Mouse (Mus musculus) embryo, embryonic 9.5 days (tissue): ENCODE measurements at regions not wholly inside any gene's neighbourhood (a gene's known extent, or its start where the extent isn't known, plus 50 kb on each side); places are given as distances from the start of the nearest gene placed in this dataset.

ENCODE experiments used
- DNase-seq: peaks from one replicate; pipeline ENCODE4 v3.0.0-alpha.2; 2017; ENCODE audit errors: extremely low spot score

DNA sequence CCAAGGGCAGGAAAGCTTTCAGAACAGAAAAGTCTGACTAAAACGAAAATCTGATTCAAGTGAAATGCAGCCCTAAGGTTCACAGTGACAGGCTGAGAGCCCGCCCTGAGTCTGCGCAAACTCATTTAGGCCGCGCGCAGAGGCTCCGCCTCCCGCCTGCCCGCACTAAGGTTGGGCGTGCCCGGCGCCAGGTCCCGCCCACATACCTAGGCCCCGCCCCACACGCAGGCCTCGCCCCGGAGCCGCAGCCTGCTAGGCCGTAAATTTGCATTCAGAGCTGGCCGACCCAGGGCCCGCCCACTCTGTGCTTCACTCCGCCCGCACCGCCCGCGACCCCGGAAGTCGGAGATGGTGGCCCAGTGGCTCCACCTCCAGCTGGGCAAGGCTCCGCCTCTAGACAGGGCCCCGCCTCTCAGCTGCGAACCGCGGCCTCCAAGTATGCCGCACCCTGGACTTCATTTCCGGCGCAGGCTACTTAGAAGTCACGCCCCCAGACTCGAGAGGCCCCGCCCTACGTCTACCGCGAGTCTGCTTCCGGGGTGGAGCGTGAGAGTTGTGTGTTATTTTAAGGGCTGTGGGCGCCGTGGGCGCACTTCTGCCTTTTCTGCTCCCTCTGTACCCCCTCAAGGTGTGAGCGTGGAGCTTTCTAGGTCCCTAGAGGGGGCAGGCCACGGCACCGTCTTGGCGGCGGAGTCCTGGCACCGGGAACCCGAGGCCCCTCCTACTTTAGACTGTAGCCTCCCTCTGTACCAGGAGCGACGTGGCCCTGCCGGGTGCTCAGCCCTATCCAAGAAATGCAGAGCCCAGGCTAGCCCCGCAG is 52.3 kb upstream of the Wnt7b start:
- DNase-seq, result peak; percentile 100

DNA sequence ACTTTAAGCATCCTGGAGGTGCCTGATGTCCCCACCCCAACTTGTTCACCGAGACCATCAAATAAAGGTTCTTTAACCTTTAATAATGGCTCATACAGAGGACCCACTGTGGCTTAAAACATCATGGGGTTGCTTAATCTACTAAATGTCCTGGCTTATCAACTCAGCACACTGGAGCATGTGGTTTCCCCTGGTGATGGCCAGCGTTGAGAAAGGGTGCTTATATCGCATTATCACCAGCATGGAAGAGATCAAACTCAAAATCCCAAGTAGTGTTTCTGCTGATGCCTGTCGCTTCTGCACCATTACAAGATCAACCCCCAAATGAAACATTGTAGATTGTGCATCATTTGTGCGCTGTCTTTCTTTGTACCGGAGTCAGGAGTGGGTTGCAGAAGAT is 53.2 kb upstream of the Wnt7b start:
- DNase-seq, result no peak

DNA sequence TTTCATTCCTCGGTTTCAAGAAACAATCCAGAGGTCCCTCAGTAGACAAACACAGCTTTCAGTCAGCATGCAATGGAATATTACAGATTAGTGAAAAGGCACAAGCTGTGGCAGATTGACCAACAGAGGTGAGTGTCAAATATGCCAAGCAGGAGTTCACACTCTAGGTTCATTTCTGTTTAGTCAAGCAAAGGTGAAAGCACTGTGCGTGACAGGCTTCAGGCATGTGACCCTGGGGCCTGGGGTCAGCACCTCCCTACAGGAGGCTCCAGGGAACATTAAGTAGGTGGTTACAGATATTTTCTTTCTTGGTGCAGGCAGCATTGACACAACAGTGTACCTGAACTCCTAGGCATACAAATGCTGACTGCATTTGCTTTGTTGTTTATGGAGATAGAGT is 57.3 kb upstream of the Wnt7b start:
- DNase-seq, result no peak

DNA sequence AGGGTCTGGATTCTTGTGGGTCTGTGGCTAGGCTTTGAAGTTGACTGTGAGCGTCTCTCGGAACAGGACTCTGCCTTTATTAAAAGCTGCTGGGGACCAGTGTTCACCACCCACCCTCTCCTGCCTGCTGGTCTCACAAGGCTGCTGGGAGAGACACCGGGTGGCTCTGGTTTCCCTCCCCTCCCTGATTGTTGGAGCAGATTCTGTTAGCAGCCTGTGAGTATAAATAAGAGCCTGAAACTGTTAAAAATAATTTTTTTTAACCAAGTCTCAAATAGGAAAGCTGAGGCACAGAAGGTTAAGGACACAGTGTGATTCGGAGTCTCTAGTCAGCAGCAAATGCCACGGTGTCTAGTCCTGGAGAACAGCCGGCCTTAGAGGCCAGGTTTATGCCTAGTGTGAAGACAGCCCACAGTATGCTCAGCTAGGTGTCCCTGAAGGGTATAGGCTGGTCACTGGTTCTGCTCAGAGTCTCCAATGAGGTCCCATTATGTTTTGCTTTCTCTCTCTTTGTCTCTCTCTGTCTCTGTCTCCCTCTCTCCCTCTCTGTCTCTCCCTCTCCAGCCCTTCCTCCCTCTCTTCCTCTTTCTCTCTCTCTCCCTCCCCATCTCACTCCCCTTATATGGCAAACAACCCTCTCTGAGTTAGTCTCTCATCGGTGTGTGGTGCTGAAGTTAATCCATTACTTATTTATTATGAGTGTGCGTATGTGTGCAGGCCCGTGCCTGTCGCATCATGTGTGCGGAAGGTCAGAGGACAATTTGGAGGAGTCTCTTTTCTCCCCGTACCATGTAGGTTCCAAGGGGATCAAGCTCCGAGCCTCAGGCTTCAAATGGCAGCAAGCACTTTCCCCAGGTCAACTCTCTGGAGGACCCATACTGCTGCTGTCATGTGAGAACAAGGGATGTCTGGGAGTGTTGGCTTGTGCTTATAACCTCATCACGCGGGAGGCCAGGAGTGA is 59.1 kb upstream of the Wnt7b start:
- DNase-seq, result no peak

DNA sequence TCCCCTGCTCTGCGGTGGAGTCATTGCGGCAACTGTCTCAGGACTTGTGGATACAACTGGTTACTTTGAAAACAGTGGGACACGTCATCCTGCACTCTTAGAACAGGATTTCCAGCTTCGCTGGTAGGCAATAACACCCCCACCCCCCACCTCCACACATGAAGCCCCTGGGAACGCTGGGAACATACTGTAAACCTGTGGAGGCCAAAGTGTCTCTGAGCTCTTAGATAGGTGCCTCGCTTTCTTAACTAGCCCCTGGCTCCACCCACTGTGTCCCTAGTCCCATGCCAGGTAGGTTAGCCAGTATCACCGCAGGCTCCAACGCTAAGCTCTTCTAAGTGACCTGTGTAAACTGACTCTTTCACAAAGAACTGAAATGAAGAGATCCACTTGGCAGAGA is 63.1 kb upstream of the Wnt7b start:
- no peak for DNase-seq

DNA sequence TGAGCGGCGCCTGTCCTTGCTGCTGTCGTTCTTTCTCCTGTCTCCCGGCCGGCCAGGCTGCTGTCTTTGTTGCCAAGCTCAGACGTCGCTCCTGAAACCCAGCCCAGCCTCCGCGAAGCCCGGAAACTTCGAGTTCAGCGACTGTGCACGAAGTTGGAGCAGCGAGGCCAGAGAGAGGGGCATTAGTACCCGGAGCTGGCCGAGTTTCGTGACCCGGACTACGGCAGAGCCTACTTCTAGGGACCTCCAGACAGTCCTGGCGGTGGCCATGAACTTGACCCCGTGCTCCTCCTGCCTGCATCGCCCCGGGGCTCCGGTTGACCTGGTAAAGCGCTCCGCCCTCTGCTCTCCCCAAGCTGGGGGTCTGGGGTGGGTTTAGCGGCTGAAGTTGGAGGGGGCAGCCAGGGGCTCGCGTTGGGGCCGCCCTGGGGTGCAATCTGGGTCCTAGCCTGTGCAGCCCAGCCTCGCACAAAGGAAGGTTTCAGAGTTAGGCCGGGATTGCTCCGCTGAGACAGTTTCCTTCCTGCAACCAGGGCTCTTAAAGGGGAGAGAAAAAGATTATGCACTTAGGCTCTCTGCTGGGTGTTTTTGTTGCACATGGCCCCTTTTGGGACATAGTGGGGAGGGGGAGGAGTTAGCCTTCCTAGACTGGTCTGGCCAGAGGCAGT is 63.8 kb upstream of the Wnt7b start:
- peak; percentile 60 for DNase-seq

DNA sequence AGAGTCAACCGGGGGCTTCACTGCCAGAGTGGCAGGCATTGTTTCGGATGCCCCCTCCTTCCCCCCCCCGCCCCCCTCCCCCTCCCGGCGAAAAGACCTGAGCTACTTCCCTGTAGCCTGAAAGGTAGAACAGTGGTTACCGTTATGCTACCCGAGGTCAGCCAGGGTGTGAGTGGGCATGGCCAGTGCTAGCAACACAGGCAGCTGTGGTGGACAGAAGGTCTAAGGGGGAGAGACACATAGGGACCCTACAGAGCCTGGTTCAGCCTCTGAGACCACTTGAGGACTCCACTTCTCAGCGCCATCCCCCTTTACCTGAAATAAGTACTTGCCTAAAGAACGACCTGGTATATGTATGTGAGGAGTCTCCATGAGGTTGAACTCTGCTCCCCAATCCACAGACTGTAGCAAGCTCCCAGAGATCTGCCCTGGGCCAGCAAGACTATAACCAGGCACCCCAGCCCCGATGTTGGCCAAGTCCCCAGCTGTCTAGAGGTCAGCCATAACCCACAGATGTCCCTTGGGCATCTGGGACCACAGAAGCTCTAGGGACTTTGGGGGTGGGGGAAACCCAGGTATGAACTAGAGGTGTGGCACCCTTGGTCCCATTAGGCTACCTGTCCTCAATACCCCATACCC is 64.5 kb upstream of the Wnt7b start:
- no peak for DNase-seq

DNA sequence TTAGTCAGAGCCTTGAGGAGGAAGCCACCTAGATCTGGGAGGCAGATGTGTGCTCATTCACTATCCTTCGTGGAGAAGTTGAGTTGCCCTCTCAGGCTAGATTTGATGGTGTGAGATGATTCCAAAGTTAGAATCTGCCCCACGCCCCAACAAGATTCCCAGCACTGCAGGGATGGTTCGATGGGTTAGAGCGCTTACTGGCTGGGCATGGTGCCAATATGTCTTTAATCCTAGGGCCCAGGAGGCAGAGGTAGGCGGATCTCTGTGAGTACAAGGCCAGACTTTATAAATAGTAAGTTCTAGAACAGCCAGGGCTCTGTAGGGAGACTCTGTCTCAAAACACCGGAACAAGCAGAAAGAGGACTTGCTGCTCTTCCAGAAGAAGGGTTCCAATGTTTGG is 65.3 kb upstream of the Wnt7b start:
- no peak for DNase-seq

DNA sequence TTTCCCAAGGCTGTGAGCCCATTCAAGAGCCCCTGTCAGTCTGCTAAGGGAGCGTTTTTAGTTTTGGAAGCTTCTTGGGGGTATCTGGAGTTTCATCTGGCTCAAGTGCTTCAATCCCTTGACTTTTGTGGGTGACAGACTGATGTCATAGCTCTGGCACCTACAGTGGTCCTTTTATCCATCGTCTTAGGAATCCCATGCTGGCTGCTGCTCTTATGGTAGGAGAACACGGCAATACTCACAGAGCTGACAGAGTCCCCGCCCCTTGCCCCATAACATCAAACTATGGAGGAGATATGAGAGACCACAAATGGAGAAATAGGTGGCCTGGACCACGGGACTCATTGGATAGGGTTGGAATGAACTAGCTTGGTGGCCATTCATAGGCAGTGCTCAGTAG is 68.0 kb upstream of the Wnt7b start:
- DNase-seq, result no peak

DNA sequence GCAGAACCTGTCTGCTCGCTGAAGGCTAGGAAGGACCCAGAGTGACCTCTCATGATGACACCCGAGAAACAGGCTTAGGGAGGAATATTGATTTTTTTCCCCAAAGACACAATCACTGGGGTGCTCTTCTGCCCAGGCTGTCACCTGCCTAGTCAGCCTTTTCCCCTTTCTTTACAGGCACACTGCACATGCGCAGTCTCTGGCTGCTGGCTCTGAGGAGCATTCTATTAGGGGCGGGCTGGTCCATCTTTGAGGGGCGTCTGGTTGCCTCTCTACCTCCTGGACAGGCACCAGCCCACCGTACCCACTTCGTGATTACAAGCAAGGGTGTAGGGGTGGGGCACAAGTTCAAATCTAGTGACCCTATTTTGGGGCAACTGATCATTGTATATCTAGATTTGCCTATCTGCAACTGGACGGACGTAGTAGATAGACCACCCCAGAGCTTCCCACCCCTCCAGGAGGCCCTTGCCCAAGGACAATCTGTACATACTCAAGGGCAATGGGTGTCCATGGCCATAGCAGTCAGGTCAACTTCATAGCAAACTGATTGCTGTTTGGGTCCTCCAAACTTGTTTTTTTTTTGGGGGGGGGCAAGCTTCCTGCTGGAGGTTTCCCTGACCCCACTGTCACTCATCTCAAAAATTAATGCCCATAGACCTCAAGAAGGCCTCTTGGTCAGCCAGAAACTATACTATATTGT is 69.6 kb upstream of the Wnt7b start:
- no peak for DNase-seq

DNA sequence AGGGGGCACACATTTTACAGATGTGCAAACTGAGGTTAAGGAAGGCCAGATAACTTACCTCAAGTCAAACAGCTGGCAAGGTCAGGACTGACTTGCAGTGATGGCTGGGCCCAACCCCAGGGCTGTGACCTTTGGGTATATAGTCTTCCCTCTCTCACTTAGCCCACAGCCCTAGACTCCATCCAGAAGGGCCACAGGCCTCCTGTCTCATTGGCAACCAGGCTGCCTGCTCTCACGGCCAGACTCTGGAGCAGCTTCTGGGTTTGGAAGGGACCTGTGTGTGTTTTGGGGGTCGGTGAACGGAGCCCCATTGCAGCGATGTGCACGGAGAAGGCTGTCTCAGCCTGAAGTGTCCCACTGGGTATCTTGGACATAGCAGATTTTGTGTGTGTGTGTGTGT is 70.2 kb upstream of the Wnt7b start:
- no peak for DNase-seq

DNA sequence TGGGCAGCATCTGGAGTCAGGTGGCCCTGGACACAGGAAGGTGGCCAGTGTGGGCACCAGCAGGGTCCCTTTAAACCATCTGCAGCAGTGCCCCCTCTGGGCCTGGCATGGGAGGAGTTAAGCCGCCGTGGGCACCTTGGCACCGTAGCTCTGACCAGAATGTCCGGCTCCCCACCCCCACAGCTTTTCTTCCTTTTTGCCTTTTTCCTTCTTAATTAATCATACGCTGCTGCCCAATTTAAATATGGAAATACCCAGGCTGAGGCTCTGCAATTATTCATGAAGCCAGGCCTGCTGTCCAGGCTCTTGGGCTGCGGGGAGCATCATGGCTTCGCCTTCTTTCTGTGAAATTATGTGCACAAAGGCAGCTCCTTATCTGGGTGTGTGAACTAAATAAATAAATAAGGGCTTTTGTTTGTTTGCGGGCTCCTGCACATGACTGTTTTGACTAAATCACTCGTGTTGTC is 70.6 kb upstream of the Wnt7b start:
- DNase-seq, result no peak

DNA sequence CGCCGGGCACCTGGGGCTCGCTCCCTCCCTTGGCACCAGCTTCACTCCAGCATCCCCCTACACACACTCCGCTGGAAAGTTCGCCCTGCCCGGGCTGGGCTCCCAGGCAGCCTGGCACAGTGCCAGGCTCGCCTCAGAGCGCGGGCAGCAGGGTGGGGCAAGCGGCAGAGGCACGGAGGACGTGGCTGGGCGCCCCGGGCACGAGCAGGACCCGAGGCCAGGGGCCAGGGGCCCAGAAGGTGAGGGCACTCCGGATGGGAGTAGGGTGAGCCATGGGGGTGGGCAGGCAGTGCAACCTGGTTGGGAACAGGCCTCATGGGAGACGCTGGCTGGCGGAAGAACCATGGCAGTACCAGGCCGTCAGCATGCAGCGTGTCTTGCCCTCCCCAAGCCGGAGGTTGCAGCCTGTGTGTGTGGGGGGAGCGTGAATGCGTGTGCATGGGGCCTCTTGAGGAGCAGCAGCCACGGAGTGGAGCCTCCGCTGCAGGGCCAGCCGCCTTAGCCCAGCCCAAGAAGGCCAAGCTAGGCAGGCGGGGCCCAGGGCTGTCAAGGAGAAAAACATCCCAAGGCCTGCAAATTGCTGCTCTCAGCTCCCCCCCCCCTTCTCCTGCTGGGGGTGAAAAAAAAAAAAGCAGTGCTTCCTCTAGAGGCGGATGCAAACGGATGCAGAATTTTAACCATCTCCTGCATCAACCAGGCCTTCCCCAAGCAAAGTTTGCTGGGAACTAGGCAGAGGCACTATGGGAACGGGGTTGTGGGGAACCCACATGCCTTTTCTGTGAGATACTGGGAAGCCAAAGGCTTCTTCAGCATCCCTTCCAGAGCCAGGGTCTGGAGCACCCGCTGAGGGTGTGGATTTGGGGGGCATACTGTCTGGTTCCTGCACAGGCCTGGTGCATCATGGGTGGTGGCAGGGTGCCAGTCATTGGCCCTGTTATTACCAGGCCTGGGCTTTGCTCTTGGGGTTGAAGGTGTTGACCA is 71.4 kb upstream of the Wnt7b start:
- DNase-seq, result no peak

DNA sequence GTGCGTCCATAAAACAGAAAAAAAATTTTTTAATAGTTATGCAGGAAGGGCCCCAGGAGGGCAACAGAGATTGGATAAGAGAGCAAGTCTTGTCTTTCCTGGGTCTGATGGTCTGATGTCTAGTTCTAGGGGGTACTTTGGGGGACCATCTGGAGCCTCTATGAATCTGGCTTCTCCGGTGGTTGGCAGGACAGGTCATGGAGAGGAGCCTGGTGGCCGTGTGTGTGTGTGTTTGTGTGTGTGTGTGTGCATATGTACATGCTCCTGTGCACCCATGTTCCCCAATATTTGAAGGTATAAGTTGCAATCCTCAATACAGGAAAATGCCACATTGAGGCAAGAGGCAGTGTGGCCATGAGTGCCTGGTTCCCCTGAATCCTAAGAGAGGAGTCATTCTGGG is 72.5 kb upstream of the Wnt7b start:
- no peak for DNase-seq

DNA sequence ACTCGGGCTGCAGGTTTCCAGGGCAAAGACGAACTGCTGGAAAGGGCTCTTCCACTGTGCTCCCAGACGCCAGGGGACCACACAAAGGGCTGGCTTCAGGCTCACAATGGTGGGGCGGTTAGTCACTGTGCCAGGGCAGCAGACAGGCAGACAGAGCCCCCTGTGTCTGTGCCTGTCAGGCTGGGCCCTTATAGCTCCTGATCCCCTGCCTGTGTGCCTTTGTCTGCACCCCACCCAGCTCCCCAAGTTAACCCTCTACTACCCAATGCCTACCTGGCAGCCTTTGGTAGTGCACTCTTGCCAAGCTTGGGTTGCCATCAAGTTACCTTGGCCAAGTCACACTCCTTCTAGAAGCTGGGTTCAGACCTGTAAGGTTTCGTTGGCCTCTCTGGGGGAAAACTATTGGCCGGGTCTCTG is 73.5 kb upstream of the Wnt7b start:
- no peak for DNase-seq

DNA sequence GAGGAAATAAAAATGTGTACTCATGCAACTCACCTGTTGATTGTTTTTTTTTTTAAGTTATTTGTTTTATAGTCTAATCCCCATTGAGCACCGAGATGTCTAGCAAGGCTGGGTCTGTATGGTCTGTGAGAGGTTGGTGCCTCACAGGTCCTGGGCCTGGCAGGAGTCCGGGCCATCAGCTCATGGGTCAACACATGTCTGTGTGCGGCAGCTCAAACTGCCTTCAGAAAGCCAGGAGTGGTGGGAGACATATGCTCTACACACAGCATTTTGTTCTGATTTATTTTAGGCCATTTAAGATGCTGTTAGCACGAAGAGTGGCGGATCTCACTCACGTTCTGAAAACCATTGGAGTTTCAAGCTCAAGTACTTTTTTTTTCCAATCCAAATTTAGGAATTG is 74.6 kb upstream of the Wnt7b start:
- DNase-seq, result no peak

DNA sequence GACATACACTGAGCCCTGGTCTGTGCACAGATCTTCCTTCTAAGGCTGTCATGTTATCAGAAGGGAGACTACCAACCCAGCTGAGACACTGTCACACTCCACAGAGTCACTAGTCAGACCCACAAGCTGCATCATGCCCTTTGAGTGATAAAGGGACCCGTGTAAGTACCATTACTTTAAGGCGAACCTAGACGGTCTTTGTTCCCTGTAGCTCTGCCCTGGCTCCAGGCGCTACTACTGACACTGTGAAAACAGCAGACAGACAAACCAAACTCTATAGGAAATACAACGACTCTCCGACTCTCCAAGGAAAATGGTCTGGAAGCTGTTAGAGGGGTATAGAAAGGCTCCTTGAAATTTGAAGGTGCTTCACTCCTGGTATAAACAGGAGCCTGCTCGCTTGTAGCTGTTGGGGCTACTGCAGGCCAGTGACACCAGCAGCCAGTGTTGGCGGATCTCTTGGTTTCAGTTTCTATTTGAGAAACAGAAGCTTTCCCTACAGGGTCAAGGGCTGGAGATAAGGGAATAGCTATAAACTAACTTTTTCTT is 75.2 kb upstream of the Wnt7b start:
- DNase-seq, result no peak

DNA sequence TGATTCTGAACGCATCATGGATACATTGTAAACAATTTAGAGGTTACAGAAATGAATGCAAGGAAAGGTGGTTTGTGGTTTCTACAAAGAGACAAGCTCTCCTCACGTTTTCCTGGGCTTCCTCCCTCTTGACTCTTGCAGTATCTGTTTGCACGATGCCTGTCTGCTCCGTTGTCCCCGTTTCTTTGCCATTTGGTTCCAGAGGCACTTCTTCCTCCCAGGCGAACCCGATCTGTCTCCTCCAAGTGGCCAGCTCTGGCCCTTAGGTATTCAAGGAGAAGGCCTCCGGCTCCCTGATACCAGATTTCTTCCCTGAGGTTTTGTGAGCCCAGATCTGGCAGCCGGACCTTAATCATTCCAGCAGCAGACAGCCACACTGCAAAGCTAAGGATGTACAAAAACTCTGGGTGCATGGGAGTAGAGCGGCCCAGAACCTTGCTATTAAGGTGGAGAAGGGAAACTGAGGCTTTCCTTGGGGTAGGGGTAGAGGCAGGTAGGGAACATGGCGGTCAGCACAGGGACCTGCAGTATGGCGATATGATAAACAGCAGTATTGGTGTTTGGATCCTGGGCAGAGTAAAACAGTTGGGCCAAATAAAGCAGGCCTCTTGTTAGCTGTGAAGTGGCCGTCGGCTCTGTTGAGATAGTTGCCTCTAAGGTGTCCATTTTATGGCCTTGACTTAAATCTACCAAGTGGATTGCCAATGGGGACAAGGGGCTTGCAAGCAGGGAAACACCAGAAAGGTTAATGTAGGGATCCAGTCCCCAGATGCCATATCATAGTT is 76.0 kb upstream of the Wnt7b start:
- no peak for DNase-seq
